Mouse (Mus musculus) C2C12 (cell line): ENCODE data around the gene Chrna9.

ENCODE experiments used
- CEBPB ChIP-seq: IDR thresholded peaks from one replicate; pipeline ENCODE4 v1.6.1; 2011; ENCODE audit warnings: low read depth, mild to moderate bottlenecking, control low read depth, moderate library complexity
- CTCF ChIP-seq: IDR thresholded peaks from one replicate; pipeline ENCODE4 v1.5.1; 2011; ENCODE audit not compliant: control insufficient read depth, insufficient read depth, insufficient read length
- FOSL1 ChIP-seq: IDR thresholded peaks from one replicate; pipeline ENCODE4 v1.8.0; 2011; ENCODE audit warnings: mild to moderate bottlenecking, low read length; ENCODE audit not compliant: poor library complexity, insufficient read depth, severe bottlenecking
- MAX ChIP-seq: IDR thresholded peaks from one replicate; pipeline ENCODE4 v1.6.1; 2011; ENCODE audit warnings: mild to moderate bottlenecking, control low read depth
- MYOD1 ChIP-seq: IDR thresholded peaks from one replicate; pipeline ENCODE4 v1.6.1; 2011; ENCODE audit warnings: low read depth; ENCODE audit not compliant: control insufficient read depth, insufficient read length
- USF1 ChIP-seq: IDR thresholded peaks from one replicate; pipeline ENCODE4 v1.6.1; 2011; ENCODE audit warnings: low read depth, mild to moderate bottlenecking, control low read depth, moderate library complexity

- no peak for TF ChIP-seq MAX
- no peak for TF ChIP-seq CTCF
- no peak for TF ChIP-seq USF1
- TF ChIP-seq CEBPB, result no peak
- no peak for TF ChIP-seq MYOD1
- no peak for TF ChIP-seq FOSL1
These were observed 63.1 kb downstream of the Chrna9 start for GRCm38 (mm10) chr5:65997813-65998212.
